Mouse (Mus musculus) stomach, postnatal 0 days (tissue): Measurements from ENCODE around the gene Ctnna3. TPM values are rescaled to one million over a fixed set of nuclear protein-coding genes. Genes with fewer than 3 reads are reported as not detected.

Experiments
- ATAC-seq: fragments of 200-750 bp; cut with Nextera tagmentation; 2 replicates; pipeline ENCODE4 v1.8.0; 2017; ENCODE audit not compliant: low FRiP score, low TSS enrichment
- DNase-seq: peaks from one replicate; pipeline ENCODE4 v3.0.0-alpha.2; 2016; ENCODE audit warnings: low spot score
- H3K27ac ChIP-seq: fragments of 300-500 bp; sonication (generic); replicated peaks from 2 replicates; pipeline ENCODE4 v1.5.1; 2014; ENCODE audit warnings: mild to moderate bottlenecking, control low read depth
- H3K27me3 ChIP-seq: fragments of 300-500 bp; sonication (generic); 2 replicates; pipeline ENCODE4 v1.6.1; 2014; ENCODE audit warnings: low read length; ENCODE audit not compliant: control insufficient read depth, insufficient read depth
- H3K36me3 ChIP-seq: fragments of 300-500 bp; sonication (generic); 2 replicates; pipeline ENCODE4 v1.6.1; 2014; ENCODE audit warnings: low read length, mixed read lengths; ENCODE audit not compliant: control insufficient read depth, insufficient read depth
- H3K4me1 ChIP-seq: fragments of 300-500 bp; sonication (generic); replicated peaks from 2 replicates; pipeline ENCODE4 v1.6.1; 2014; ENCODE audit warnings: antibody characterized with exemption; ENCODE audit not compliant: control insufficient read depth, insufficient read depth
- H3K4me2 ChIP-seq: fragments of 300-500 bp; sonication (generic); replicated peaks from 2 replicates; pipeline ENCODE4 v1.6.1; 2014; ENCODE audit warnings: low read depth, mild to moderate bottlenecking, control low read depth, moderate library complexity
- H3K4me3 ChIP-seq: fragments of 300-500 bp; sonication (generic); 2 replicates; pipeline ENCODE4 v1.5.1; 2014; ENCODE audit warnings: low read depth, low read length, control low read depth
- H3K9ac ChIP-seq: fragments of 300-500 bp; sonication (generic); 2 replicates; pipeline ENCODE4 v1.6.1; 2014; ENCODE audit warnings: mild to moderate bottlenecking, low read length, control low read depth, mixed read lengths
- H3K9me3 ChIP-seq: fragments of 300-500 bp; sonication (generic); 2 replicates; pipeline ENCODE4 v1.6.1; 2016; ENCODE audit warnings: low read length; ENCODE audit not compliant: control insufficient read depth
- CTCF ChIP-seq: IDR thresholded peaks from 2 replicates; pipeline ENCODE4 v1.5.1; 2016; ENCODE audit warnings: antibody characterized with exemption, low read depth, mild to moderate bottlenecking, moderate library complexity
- EP300 ChIP-seq: optimal IDR thresholded peaks from 2 replicates; pipeline ENCODE3; 2016; ENCODE audit warnings: antibody characterized with exemption
- WGBS: fragments of 180-500 bp; shearing (Covaris S2); extraction: QIAGEN DNeasy Blood & Tissue Kit; methylation state at CpG from one replicate; pipeline ENCODE4 v1.1.7; 2014; 5-methylcytosine and 5-hydroxymethylcytosine counted together
- polyA plus RNA-seq: library from polyadenylated mRNA; unstranded; fragments of >200 nt; fragmentation: Nextera tagmentation; extraction: Ambion mirVana; gene quantifications from 2 replicates; pipeline ENCODE4 v1.2.1, GENCODE M21; 2015

The Ctnna3 gene
- polyA plus RNA-seq, 1 experiment from 2014 or later, result 0.27 TPM

DNA sequence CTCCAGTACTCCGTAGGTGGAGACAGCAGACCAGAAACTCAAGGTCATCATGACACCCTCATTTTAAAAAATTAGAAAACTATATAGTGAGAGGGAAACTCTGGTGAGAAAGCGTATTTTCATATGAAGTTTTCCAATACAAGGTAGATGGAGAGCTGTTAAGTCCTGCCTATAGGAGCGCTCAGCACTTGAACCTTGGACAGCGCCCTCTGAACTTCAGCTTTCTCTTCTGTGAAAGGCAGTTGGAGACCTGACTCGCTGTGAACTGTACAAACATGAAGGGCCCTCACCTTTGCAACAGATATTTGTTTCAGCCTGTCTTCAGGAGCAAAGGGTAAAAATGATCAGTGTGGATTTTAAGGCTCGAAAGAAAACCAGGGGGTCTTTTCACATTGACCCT is 571.6 kb downstream of the Ctnna3 start:
- ATAC-seq (no peak), DNase-seq (peak; percentile 16)
- H3K9ac ChIP-seq, result no peak overlapping the region
- WGBS, result 67% methylated on average over 6 of the region's 6 CpGs
- H3K4me3 ChIP-seq, result no peak overlapping the region
- no peaks in the 10 kb centered on the region for H3K4me1 ChIP-seq
- no peak for TF ChIP-seq EP300
- no peak for TF ChIP-seq CTCF
- H3K27ac ChIP-seq, result no peak overlapping the region
- H3K36me3 ChIP-seq, result no peaks in the 10 kb centered on the region
- H3K9me3 ChIP-seq, result no peaks in the 10 kb centered on the region
- H3K4me2 ChIP-seq, result no peak overlapping the region
- H3K27me3 ChIP-seq, result no peaks in the 10 kb centered on the region

DNA sequence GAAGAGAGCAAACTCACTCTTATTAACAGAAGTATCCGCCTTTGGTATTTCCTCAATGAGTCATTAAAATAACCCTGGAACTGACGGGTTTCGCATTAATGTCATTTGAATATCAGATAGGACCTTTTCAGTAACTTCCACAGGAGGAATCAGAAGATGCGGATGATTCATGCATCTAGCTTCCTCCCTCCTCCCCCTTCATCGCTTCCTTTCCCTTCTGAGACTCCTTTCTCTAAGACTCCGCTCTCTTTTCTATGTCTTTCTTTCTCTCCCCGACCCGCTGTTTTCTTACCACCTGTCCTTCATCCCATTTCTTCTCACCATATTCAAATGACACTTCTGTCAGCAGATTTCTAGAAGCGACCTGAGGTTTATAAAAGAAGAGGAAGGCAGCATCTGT is 572.1 kb downstream of the Ctnna3 start:
- no peaks in the 10 kb centered on the region for H3K9me3 ChIP-seq
- WGBS, result 78% methylated on average over 9 of the region's 9 CpGs
- no peaks in the 10 kb centered on the region for H3K27me3 ChIP-seq
- no peak overlapping the region for H3K27ac ChIP-seq
- no peaks in the 10 kb centered on the region for H3K36me3 ChIP-seq
- H3K4me1 ChIP-seq, result no peaks in the 10 kb centered on the region
- DNase-seq (no peak), ATAC-seq (no peak)
- TF ChIP-seq CTCF, result no peak
- no peak for TF ChIP-seq EP300
- H3K4me2 ChIP-seq, result no peak overlapping the region
- no peak overlapping the region for H3K9ac ChIP-seq
- H3K4me3 ChIP-seq, result no peak overlapping the region

DNA sequence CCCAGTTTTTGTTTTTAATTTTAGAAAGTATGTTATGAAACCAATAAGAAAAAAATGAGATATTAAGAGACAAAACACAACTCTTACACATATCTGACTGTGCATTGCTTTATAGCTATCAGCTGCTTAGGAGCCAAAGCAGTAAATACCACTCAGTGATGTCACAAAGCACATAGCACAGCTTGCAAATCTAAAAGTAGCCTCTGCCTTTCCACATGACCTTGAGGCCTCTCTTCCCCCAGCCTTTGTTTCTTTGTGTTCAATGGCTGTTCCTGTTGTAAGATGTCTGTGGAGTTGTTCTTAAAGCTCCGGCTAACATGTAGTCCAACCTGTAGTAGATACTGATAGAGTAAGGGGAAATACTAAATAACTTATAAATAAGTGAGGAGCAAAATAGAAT is 590.4 kb downstream of the Ctnna3 start:
- H3K9me3 ChIP-seq, result no peaks in the 10 kb centered on the region
- H3K27ac ChIP-seq, result no peak overlapping the region
- 93% methylated on average over 1 of the region's 1 CpGs for WGBS
- DNase-seq (no peak), ATAC-seq (no peak)
- no peak overlapping the region for H3K4me2 ChIP-seq
- no peak overlapping the region for H3K4me3 ChIP-seq
- no peaks in the 10 kb centered on the region for H3K27me3 ChIP-seq
- no peaks in the 10 kb centered on the region for H3K36me3 ChIP-seq
- H3K4me1 ChIP-seq, result no peaks in the 10 kb centered on the region
- H3K9ac ChIP-seq, result no peak overlapping the region
- TF ChIP-seq CTCF (no peak), EP300 (no peak)

DNA sequence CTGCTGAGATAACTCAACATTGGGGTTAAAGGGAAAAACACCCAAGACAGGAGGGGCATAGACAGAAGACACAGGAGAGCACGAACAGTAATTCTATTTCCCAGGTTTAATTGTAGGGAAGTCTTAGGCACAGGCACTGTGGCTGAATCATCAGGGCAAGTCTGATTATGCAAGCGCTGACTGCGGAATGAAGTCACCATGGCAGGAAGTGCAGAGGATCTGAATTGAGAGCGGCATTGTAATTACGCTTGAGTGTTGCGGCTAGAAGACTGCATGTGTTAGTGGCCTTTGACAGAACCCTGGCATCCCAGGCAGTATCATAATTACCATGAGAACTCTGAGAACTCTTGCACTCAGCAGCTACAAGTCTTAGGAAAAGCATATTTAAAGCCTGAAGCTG is 593.4 kb downstream of the Ctnna3 start:
- no peak overlapping the region for H3K4me2 ChIP-seq
- no peak overlapping the region for H3K4me3 ChIP-seq
- no peak overlapping the region for H3K9ac ChIP-seq
- no peak for DNase-seq
- ATAC-seq, result no peak
- no peaks in the 10 kb centered on the region for H3K4me1 ChIP-seq
- WGBS, result 82% methylated on average over 6 of the region's 6 CpGs
- no peak overlapping the region for H3K27ac ChIP-seq
- H3K9me3 ChIP-seq, result no peaks in the 10 kb centered on the region
- H3K27me3 ChIP-seq, result no peaks in the 10 kb centered on the region
- no peak for TF ChIP-seq CTCF
- TF ChIP-seq EP300, result no peak
- H3K36me3 ChIP-seq, result no peaks in the 10 kb centered on the region

DNA sequence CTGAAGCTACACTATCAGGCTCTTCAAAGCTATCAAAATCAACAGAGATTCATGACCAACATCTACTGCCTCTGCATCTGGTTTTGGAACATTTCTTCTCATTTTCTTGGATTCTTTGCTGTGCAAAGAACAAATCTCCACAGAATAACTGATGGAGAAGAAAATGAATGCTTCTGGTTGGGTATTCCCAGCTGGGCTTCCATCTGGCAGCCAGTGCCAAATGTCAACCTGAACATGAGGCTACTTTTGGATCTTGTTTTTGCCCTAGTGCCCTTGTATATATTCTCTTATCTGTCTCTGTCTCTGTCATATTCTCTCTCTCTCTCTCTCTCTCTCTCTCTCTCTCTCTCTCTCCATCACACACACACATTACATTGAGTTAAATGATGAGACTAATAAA is 601.0 kb downstream of the Ctnna3 start:
- no peak for ATAC-seq
- TF ChIP-seq EP300 (no peak), CTCF (no peak)
- no peaks in the 10 kb centered on the region for H3K4me1 ChIP-seq
- H3K4me2 ChIP-seq, result no peak overlapping the region
- H3K36me3 ChIP-seq, result no peaks in the 10 kb centered on the region
- H3K27me3 ChIP-seq, result no peaks in the 10 kb centered on the region
- no peak for DNase-seq
- no peak overlapping the region for H3K4me3 ChIP-seq
- no peaks in the 10 kb centered on the region for H3K9me3 ChIP-seq
- H3K27ac ChIP-seq, result no peak overlapping the region
- H3K9ac ChIP-seq, result no peak overlapping the region

DNA sequence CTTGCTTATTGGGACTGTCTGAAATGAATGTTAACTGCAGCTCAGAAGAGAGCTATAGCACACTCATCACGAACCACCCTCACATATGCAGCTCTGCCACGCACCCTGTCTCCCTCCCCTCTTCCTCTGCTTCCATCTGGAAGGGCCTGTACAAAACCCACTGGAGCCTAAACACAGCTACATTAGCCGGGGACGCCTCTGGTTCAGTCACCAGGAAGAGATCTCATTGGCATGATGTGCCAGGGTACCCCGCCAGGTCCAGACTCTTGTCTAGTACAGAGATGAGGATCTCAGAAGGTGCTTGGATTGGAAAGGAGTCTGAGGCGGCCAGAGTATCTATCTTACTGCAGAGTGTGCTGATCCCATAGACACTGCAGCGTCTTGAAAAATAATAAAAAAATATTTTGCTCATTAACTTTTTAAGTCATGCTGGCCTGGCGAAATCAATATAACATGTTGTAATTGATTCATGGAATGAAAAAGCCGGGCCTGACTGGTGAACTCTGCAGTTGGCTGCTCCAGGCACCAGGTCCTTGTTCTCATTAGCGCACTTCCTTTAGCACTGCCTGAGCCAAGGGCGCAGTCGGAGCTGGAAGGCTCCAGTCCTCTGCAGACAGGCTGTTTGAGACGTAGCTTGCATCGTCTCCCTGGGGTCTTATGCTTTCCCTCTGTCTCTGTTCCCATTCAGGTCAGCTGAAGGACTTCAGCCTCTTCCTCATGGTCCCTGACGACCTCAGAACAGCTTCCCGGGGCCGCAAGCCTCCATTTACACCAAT is 610.0 kb downstream of the Ctnna3 start:
- Histone ChIP-seq H3K36me3 (no peaks in the 10 kb centered on the region), H3K27me3 (no peaks in the 10 kb centered on the region), H3K4me3 (no peak overlapping the region), H3K4me2 (no peak overlapping the region), H3K4me1 (no peaks in the 10 kb centered on the region), H3K27ac (no peak overlapping the region), H3K9ac (no peak overlapping the region), H3K9me3 (no peaks in the 10 kb centered on the region)
- WGBS, result 78% methylated on average over 17 of the region's 17 CpGs
- ATAC-seq (no peak), DNase-seq (no peak)
- no peak for TF ChIP-seq CTCF
- no peak for TF ChIP-seq EP300
